Mouse (Mus musculus) intestine, postnatal 0 days (tissue): Measurements from ENCODE around the gene Jak2. TPM values are rescaled to one million over a fixed set of nuclear protein-coding genes. Genes with fewer than 3 reads are reported as not detected.

Experiments used
- ATAC-seq: fragments of 200-750 bp; cut with Nextera tagmentation; 2 replicates; pipeline ENCODE4 v1.8.0; 2017; ENCODE audit warnings: mild to moderate bottlenecking, moderate TSS enrichment, moderate library complexity
- H3K27ac ChIP-seq: fragments of 300-500 bp; sonication (generic); 2 replicates; pipeline ENCODE4 v1.5.1; 2014; ENCODE audit warnings: mild to moderate bottlenecking, low read depth, low read length, moderate library complexity
- H3K27me3 ChIP-seq: fragments of 300-500 bp; sonication (generic); replicated peaks from 2 replicates; pipeline ENCODE4 v1.6.1; 2014; ENCODE audit warnings: low read length, mixed read lengths; ENCODE audit not compliant: control insufficient read depth, insufficient read depth
- H3K36me3 ChIP-seq: fragments of 300-500 bp; sonication (generic); 2 replicates; pipeline ENCODE4 v1.6.1; 2014; ENCODE audit warnings: mild to moderate bottlenecking, moderate library complexity; ENCODE audit not compliant: control insufficient read depth, insufficient read depth
- H3K4me1 ChIP-seq: fragments of 300-500 bp; sonication (generic); replicated peaks from 2 replicates; pipeline ENCODE4 v1.6.1; 2014; ENCODE audit warnings: antibody characterized with exemption, low read length, mixed read lengths; ENCODE audit not compliant: control insufficient read depth, insufficient read depth
- H3K4me2 ChIP-seq: fragments of 300-500 bp; sonication (generic); replicated peaks from 2 replicates; pipeline ENCODE4 v1.6.1; 2014; ENCODE audit warnings: low read depth, mild to moderate bottlenecking, moderate library complexity
- H3K4me3 ChIP-seq: fragments of 300-500 bp; sonication (generic); 2 replicates; pipeline ENCODE4 v1.5.1; 2014; ENCODE audit warnings: low read depth, low read length
- H3K9ac ChIP-seq: fragments of 300-500 bp; sonication (generic); 2 replicates; pipeline ENCODE4 v1.6.1; 2014; ENCODE audit warnings: mild to moderate bottlenecking, low read depth, low read length
- H3K9me3 ChIP-seq: fragments of 300-500 bp; sonication (generic); 2 replicates; pipeline ENCODE4 v1.6.1; 2016; ENCODE audit warnings: mixed run types; ENCODE audit not compliant: control insufficient read depth
- CTCF ChIP-seq: sonication (generic); IDR thresholded peaks from 2 replicates; pipeline ENCODE4 v1.5.1; 2016; ENCODE audit warnings: low read depth, mild to moderate bottlenecking, control low read depth, antibody characterized with exemption, moderate library complexity
- WGBS: fragments of 180-500 bp; shearing (Covaris S2); extraction: QIAGEN DNeasy Blood & Tissue Kit; methylation state at CpG from one replicate; pipeline ENCODE4 v1.1.7; 2014; 5-methylcytosine and 5-hydroxymethylcytosine counted together
- polyA plus RNA-seq: library from polyadenylated mRNA; unstranded; fragments of >200 nt; fragmentation: Nextera tagmentation; extraction: Ambion mirVana; gene quantifications from 2 replicates; pipeline ENCODE4 v1.2.1, GENCODE M21; 2015

Jak2 gene
- 11.2 and 11.7 TPM in 2 replicates for polyA plus RNA-seq

DNA sequence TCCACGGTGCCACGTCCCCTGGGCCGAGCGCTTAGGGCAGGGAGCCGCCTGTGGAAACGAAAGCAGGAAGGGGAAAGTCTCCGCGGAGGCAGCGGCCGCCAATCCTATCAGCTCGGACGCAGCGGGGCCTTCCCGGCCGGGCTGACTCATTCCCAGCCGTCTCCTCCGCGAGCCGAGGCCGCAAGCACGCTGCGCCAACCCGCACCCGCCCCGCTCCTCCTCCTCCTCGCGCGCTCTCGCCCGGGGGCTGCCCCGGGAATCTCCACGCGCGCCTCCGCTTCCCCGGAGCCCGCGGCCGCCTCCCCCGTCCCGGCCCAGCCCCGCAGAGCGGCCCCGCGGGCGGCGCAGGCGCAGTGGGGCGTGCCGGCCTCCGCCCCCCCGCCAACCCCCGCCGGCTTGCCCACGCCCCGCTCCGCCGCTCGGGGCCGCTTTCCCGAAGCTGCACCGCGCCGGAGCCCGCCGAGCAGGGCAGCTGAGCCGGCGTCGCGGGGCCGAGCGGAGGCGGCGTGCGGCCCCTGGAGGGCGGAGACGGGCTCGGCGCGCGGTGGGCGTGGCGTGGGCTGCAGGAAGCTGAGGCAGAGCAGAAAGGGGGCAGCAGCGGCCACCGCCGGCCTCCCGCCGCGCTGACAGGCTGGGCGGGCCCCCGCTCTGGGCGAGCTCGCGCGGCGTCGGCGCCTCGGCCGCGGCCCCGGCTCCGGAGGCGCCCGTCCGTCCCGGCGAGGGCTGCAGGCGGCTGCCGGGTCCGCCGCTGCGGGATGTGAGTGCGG is at the start of gene Jak2:
Gene Jak2, plus strand, starts transcription at position 638 of the 767 bp plus-strand sequence.
- H3K27me3 ChIP-seq: no peaks in the 10 kb centered on the region
- 0 out of 2 replicates have a peak, but pooled peaks cover 4% of the 10 kb centered on the region for H3K4me1 ChIP-seq
- peak; percentile 95 for ATAC-seq
- TF ChIP-seq CTCF: peak; percentile 72
- H3K36me3 ChIP-seq: no peaks in the 10 kb centered on the region
- H3K4me2 ChIP-seq: peak within 1 kb of the TSS; percentile 70
- WGBS: under 1% methylated on average over 107 of the region's 114 CpGs
- H3K4me3 ChIP-seq: peak within 1 kb of the TSS; percentile 87
- no peaks in the 10 kb centered on the region for H3K9me3 ChIP-seq
- peak within 1 kb of the TSS; percentile 91 for H3K9ac ChIP-seq
- H3K27ac ChIP-seq: peak within 1 kb of the TSS; percentile 99

- Histone ChIP-seq H3K27ac (no peak overlapping the region), H3K4me1 (no peaks in the 10 kb centered on the region), H3K9me3 (no peaks in the 10 kb centered on the region), H3K4me3 (no peak overlapping the region), H3K9ac (no peak overlapping the region), H3K36me3 (no peaks in the 10 kb centered on the region), H3K4me2 (no peak overlapping the region), H3K27me3 (no peaks in the 10 kb centered on the region)
- TF ChIP-seq CTCF: peak; percentile 64
- WGBS: 55% methylated on average over 2 of the region's 2 CpGs
- no peak for ATAC-seq
Measured at GRCm38 (mm10) chr19:29203337-29203736, 48.3 kb upstream of the Jak2 start.

DNA sequence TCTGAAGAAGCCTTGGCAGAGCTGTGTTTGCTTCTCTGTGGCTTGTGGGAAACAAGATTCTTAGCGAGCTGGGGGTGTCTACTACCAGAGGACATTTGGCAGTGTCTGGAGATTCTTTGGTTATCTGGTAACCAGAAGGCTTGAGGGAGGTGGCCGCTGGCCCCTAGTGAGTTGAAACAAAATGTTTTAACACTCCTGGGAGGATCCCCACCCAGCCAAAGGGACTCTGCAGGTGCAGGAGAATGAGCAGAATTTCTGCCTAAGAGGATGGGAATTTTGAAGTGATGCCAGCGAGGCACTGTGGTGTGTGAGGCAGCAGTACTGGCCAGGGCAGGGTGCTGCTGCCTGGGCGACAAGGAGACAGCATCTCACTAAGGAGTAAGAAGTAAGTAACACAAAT is 47.0 kb upstream of the Jak2 start:
- Histone ChIP-seq H3K27me3 (no peaks in the 10 kb centered on the region), H3K4me1 (no peaks in the 10 kb centered on the region), H3K27ac (no peak overlapping the region), H3K9me3 (no peaks in the 10 kb centered on the region), H3K9ac (no peak overlapping the region), H3K4me3 (no peak overlapping the region), H3K4me2 (no peak overlapping the region), H3K36me3 (no peaks in the 10 kb centered on the region)
- 71% methylated on average over 4 of the region's 4 CpGs for WGBS
- TF ChIP-seq CTCF: no peak
- ATAC-seq: no peak

DNA sequence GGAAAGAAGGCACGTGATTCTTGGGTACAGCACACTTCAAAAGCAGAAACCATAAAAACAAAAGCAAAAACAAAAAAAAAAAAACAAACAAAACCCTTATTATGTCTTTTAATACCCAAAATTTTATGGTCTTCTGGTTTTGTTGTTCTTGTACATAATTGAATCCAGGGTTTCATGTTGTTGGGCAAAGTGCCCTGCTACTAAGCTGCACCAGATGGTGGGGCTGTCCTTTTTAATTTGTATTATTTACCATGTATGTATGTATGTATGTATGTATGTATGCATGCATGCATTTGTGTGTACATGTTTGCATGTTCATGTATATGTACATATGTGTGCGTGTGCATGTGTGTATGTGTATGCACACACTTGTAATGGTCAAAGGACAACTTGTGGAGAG is 46.4 kb upstream of the Jak2 start:
- ATAC-seq: no peak
- H3K9ac ChIP-seq: no peak overlapping the region
- no peak overlapping the region for H3K27ac ChIP-seq
- TF ChIP-seq CTCF: no peak
- H3K9me3 ChIP-seq: no peaks in the 10 kb centered on the region
- H3K4me2 ChIP-seq: no peak overlapping the region
- no peaks in the 10 kb centered on the region for H3K4me1 ChIP-seq
- H3K4me3 ChIP-seq: no peak overlapping the region
- no peaks in the 10 kb centered on the region for H3K27me3 ChIP-seq
- WGBS: 89% methylated on average over 2 of the region's 2 CpGs
- H3K36me3 ChIP-seq: no peaks in the 10 kb centered on the region

- no peak overlapping the region for H3K4me3 ChIP-seq
- TF ChIP-seq CTCF: no peak
- no peaks in the 10 kb centered on the region for H3K4me1 ChIP-seq
- no peaks in the 10 kb centered on the region for H3K27me3 ChIP-seq
- H3K9ac ChIP-seq: no peak overlapping the region
- no peak overlapping the region for H3K4me2 ChIP-seq
- H3K27ac ChIP-seq: no peak overlapping the region
- WGBS: 61% methylated on average over 7 of the region's 7 CpGs
- no peak for ATAC-seq
- H3K9me3 ChIP-seq: no peaks in the 10 kb centered on the region
- no peaks in the 10 kb centered on the region for H3K36me3 ChIP-seq
Measured at GRCm38 (mm10) chr19:29209898-29210297, 41.7 kb upstream of the Jak2 start.

- no peaks in the 10 kb centered on the region for H3K27me3 ChIP-seq
- H3K4me1 ChIP-seq: no peaks in the 10 kb centered on the region
- H3K27ac ChIP-seq: no peak overlapping the region
- no peak for ATAC-seq
- H3K4me2 ChIP-seq: no peak overlapping the region
- H3K4me3 ChIP-seq: no peak overlapping the region
- no peak overlapping the region for H3K9ac ChIP-seq
- H3K9me3 ChIP-seq: no peaks in the 10 kb centered on the region
- WGBS: 95% methylated on average over 9 of the region's 9 CpGs
- TF ChIP-seq CTCF: peak; percentile 31
- no peaks in the 10 kb centered on the region for H3K36me3 ChIP-seq
Measured at GRCm38 (mm10) chr19:29210319-29210718, 41.3 kb upstream of the Jak2 start.
